Mouse (Mus musculus) intestine, embryonic 16.5 days (tissue): ENCODE results near the gene Rcsd1. TPM values are rescaled to one million over a fixed set of nuclear protein-coding genes. Genes with fewer than 3 reads are reported as not detected.

ENCODE experiments used
- ATAC-seq: fragments of 200-750 bp; cut with Nextera tagmentation; 2 replicates; pipeline ENCODE4 v1.8.0; 2017; ENCODE audit warnings: moderate TSS enrichment, moderate library complexity
- H3K27ac ChIP-seq: fragments of 300-500 bp; sonication (generic); 2 replicates; pipeline ENCODE4 v1.5.1; 2014; ENCODE audit warnings: mild to moderate bottlenecking, low read length
- H3K27me3 ChIP-seq: fragments of 300-500 bp; sonication (generic); replicated peaks from 2 replicates; pipeline ENCODE4 v1.6.1; 2014; ENCODE audit warnings: low read length, control low read depth, mixed read lengths; ENCODE audit not compliant: control insufficient read depth, insufficient read depth
- H3K36me3 ChIP-seq: fragments of 300-500 bp; sonication (generic); 2 replicates; pipeline ENCODE4 v1.6.1; 2014; ENCODE audit warnings: low read length, control low read depth; ENCODE audit not compliant: control insufficient read depth, insufficient read depth
- H3K4me1 ChIP-seq: fragments of 300-500 bp; sonication (generic); 2 replicates; pipeline ENCODE4 v1.6.1; 2014; ENCODE audit warnings: low read length, control low read depth, mixed read lengths; ENCODE audit not compliant: control insufficient read depth, insufficient read depth
- H3K4me2 ChIP-seq: fragments of 300-500 bp; sonication (generic); 2 replicates; pipeline ENCODE4 v1.6.1; 2014; ENCODE audit warnings: low read depth, low read length, control low read depth
- H3K4me3 ChIP-seq: fragments of 300-500 bp; sonication (generic); 2 replicates; pipeline ENCODE4 v1.5.1; 2014; ENCODE audit warnings: mild to moderate bottlenecking, low read length
- H3K9ac ChIP-seq: fragments of 300-500 bp; sonication (generic); 2 replicates; pipeline ENCODE4 v1.6.1; 2014; ENCODE audit warnings: low read depth, low read length
- H3K9me3 ChIP-seq: fragments of 300-500 bp; sonication (generic); 2 replicates; pipeline ENCODE4 v1.6.1; 2016; ENCODE audit warnings: low read length, control low read depth; ENCODE audit not compliant: control insufficient read depth
- WGBS: fragments of 180-500 bp; shearing (Covaris S2); extraction: QIAGEN DNeasy Blood & Tissue Kit; methylation state at CpG from one replicate; pipeline ENCODE4 v1.1.7; 2014; 5-methylcytosine and 5-hydroxymethylcytosine counted together
- polyA plus RNA-seq: library from polyadenylated mRNA; unstranded; fragments of >200 nt; fragmentation: Nextera tagmentation; extraction: Ambion mirVana; gene quantifications from 2 replicates; pipeline ENCODE4 v1.2.1, GENCODE M21; 2015

Gene Rcsd1
- polyA plus RNA-seq, 1 experiment from 2014 or later, result 32.4 TPM

DNA sequence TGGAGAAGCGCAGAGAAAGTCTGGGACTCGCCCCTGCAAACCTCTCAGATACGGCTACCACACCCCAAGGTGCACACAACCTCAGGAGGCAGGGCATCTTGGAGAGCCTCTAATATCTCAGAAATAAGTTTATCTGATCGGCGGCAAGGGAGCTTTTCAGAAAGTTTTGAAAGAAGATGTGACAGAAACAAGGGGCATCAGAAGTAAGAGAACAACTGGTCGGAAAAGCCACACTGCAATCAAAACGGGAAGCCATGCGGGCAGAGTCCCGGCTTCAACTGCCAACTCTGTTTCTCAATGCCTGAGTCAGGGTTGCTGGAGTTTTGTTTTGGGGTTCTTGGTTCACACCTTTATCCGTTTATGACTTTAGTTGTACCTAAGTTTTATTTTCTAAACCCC is 2.3 kb downstream of the Rcsd1 start:
- Histone ChIP-seq H3K4me2 (peak overlapping the region; percentile 87), H3K36me3 (no peaks in the 10 kb centered on the region), H3K9ac (peak overlapping the region; percentile 84), H3K4me3 (peak overlapping the region; percentile 75), H3K27ac (peak overlapping the region; percentile 74; the same call in 1 of the 2 replicates), H3K9me3 (no peaks in the 10 kb centered on the region), H3K27me3 (no peaks in the 10 kb centered on the region), H3K4me1 (peaks cover 31% of the 10 kb centered on the region)
- WGBS, result 17% methylated on average over 10 of the region's 10 CpGs
- no peak for ATAC-seq

DNA sequence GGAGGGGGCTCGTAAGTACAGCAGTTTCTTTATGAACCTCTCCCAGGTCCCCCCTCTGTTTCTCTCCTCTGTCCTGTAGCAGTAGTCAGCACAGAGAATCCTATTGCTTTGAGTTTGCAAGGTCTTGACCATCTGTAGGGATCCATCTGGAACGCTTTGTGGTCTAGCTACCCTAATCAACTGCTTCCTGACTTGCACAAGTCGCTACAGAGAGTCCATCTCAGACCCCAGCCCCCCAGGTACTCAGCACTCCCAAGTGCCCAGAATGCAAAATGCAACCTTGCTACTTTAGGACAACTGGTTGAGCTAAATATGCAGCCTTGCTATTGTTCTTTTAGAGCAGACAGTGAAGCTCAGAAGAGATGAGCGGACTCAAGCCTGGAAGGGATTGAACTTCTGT is 3.1 kb downstream of the Rcsd1 start:
- Histone ChIP-seq H3K27me3 (no peaks in the 10 kb centered on the region), H3K9me3 (no peaks in the 10 kb centered on the region), H3K4me2 (peak overlapping the region; percentile 87), H3K27ac (no peak overlapping the region), H3K9ac (peak overlapping the region; percentile 84), H3K36me3 (no peaks in the 10 kb centered on the region), H3K4me1 (peaks cover 37% of the 10 kb centered on the region), H3K4me3 (peak overlapping the region; percentile 75)
- no peak for ATAC-seq
- WGBS, result 67% methylated on average over 4 of the region's 4 CpGs

DNA sequence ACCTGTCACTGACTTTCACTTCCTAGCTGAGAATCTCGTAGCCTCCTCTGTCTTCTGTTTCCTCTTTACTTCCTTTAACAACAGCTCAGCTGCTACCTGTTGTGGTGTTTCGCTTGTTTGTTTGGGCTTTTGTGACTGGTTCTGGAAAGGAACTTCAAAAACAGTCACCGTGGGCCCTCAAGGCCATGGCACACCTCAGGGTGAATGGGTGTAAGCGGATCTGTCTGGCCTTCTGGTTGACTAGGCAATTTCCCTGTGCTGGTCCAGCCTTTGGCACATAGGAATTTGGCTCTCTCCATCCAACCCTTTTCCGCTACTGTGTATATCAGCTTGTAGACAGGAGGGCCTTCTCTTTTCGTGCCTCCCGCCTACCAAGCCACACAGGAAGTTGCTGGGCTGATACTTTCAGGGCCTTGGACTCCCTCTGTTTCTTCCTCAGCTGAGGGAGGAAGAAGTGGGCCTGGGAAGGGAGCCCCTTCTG is 3.6 kb downstream of the Rcsd1 start:
- H3K9me3 ChIP-seq, result no peaks in the 10 kb centered on the region
- H3K4me1 ChIP-seq, result peaks cover 41% of the 10 kb centered on the region
- H3K27me3 ChIP-seq, result no peaks in the 10 kb centered on the region
- no peak overlapping the region for H3K27ac ChIP-seq
- H3K4me2 ChIP-seq, result peak overlapping the region; percentile 87
- no peak for ATAC-seq
- H3K36me3 ChIP-seq, result no peaks in the 10 kb centered on the region
- WGBS, result 71% methylated on average over 7 of the region's 7 CpGs
- H3K9ac ChIP-seq, result peak overlapping the region; percentile 84
- peak overlapping the region; percentile 75 for H3K4me3 ChIP-seq

DNA sequence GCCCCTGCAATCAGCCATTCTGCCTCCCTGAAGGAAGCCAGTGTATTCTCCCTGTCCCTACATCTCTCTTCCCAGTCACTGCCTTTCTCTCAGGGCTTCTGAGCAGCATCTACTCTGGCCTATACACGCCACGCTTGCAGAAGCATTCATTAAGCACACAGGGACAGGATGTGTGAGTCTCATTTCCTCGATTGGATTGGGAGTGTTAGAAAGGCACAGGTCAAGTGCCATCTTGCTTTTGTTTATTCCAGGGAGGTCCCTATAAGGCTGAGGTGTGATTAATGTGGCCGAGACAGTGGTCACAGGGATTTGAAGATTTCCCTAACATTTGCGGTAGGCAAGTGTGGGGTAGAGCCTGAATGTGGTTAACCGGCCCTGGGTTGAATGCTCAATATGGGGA is 4.2 kb downstream of the Rcsd1 start:
- H3K27ac ChIP-seq, result no peak overlapping the region
- peaks cover 45% of the 10 kb centered on the region for H3K4me1 ChIP-seq
- no peaks in the 10 kb centered on the region for H3K9me3 ChIP-seq
- WGBS, result 66% methylated on average over 6 of the region's 6 CpGs
- peak overlapping the region; percentile 24; the same call in 1 of the 2 replicates for H3K9ac ChIP-seq
- H3K4me2 ChIP-seq, result peak overlapping the region; percentile 87; the same call in 1 of the 2 replicates
- H3K27me3 ChIP-seq, result no peaks in the 10 kb centered on the region
- ATAC-seq, result no peak
- H3K4me3 ChIP-seq, result no peak overlapping the region
- no peaks in the 10 kb centered on the region for H3K36me3 ChIP-seq

GRCm38 (mm10) chr1:165704841-165705240 is 4.7 kb downstream of the Rcsd1 start:
- no peaks in the 10 kb centered on the region for H3K36me3 ChIP-seq
- WGBS, result 82% methylated on average over 3 of the region's 3 CpGs
- H3K9ac ChIP-seq, result no peak overlapping the region
- H3K4me1 ChIP-seq, result peaks cover 48% of the 10 kb centered on the region
- no peak overlapping the region for H3K27ac ChIP-seq
- H3K9me3 ChIP-seq, result no peaks in the 10 kb centered on the region
- no peak for ATAC-seq
- H3K27me3 ChIP-seq, result no peaks in the 10 kb centered on the region
- H3K4me2 ChIP-seq, result peak overlapping the region; percentile 87; the same call in 1 of the 2 replicates
- no peak overlapping the region for H3K4me3 ChIP-seq

- no peaks in the 10 kb centered on the region for H3K9me3 ChIP-seq
- H3K36me3 ChIP-seq, result no peaks in the 10 kb centered on the region
- no peaks in the 10 kb centered on the region for H3K27me3 ChIP-seq
- peak overlapping the region; percentile 22 for H3K4me3 ChIP-seq
- H3K27ac ChIP-seq, result peak overlapping the region; percentile 29; the same call in 1 of the 2 replicates
- 20% methylated on average over 19 of the region's 19 CpGs for WGBS
- H3K4me1 ChIP-seq, result peaks cover 35% of the 10 kb centered on the region
- peak; percentile 42 for ATAC-seq
- peak overlapping the region; percentile 48 for H3K4me2 ChIP-seq
- H3K9ac ChIP-seq, result peak overlapping the region; percentile 54
Measured at GRCm38 (mm10) chr1:165702221-165703031, 7.1 kb downstream of the Rcsd1 start.

- Histone ChIP-seq H3K27me3 (no peaks in the 10 kb centered on the region), H3K4me2 (no peak overlapping the region), H3K4me1 (peaks cover 33% of the 10 kb centered on the region), H3K4me3 (no peak overlapping the region), H3K27ac (no peak overlapping the region), H3K9ac (no peak overlapping the region), H3K36me3 (no peaks in the 10 kb centered on the region), H3K9me3 (no peaks in the 10 kb centered on the region)
- WGBS, result 41% methylated on average over 9 of the region's 9 CpGs
- ATAC-seq, result no peak
Measured at GRCm38 (mm10) chr1:165701562-165701961, 8.0 kb downstream of the Rcsd1 start.

DNA sequence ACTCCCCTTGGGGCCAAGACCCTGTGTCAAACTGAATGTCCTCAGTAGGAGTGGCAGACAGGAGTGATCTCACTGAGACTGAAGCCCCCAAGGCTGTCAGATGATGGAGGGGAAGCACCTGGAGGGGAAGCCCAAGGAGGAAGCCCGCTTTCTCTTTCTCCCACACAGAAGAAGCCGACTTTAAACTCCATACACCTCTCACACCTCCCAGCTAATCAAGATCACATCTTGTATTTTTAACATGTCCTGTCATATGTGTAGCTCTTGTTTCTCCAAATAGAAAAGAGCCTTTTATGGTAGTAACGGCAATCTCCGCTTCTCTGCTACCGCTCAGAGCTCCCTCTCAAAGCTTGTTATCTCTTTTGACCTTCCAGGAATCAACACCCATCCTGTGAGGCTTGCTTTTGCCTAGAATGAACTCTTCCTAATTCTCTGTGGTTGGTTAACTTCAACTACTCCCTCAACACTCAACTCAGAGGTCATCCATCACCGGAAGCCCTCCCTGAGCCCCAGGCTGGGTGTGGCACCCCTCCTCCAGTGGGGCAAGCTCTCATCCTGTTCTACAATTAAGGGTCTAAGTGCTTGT is 8.5 kb downstream of the Rcsd1 start:
- ATAC-seq, result no peak
- H3K27me3 ChIP-seq, result no peaks in the 10 kb centered on the region
- no peak overlapping the region for H3K9ac ChIP-seq
- no peak overlapping the region for H3K4me2 ChIP-seq
- no peak overlapping the region for H3K4me3 ChIP-seq
- WGBS, result 57% methylated on average over 6 of the region's 6 CpGs
- H3K27ac ChIP-seq, result no peak overlapping the region
- H3K36me3 ChIP-seq, result no peaks in the 10 kb centered on the region
- H3K9me3 ChIP-seq, result no peaks in the 10 kb centered on the region
- H3K4me1 ChIP-seq, result peaks cover 31% of the 10 kb centered on the region

DNA sequence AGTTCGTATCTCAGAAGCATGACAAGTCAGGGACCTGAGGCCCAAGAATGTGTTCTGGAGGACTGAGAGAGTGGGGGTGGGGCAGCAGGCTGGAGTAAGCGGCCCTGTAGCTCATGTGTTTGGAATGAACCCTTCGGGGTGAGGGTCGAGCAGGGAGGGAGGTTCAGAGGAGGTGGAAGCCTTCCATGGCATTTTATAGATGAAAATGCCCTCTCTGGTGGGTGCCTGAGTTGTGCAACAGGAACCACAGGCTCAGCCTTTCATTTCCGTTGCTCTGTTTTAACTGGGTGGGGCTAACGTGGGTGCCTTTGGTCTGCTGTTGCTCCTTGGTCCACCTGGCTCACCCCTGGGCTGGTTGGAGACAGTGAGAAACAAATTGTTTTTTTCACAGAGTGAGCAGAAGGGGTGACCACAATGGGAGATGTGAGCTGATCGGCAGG is 9.2 kb downstream of the Rcsd1 start:
- Histone ChIP-seq H3K27ac (no peak overlapping the region), H3K36me3 (no peaks in the 10 kb centered on the region), H3K4me1 (peaks cover 34% of the 10 kb centered on the region), H3K4me2 (no peak overlapping the region), H3K27me3 (no peaks in the 10 kb centered on the region), H3K4me3 (no peak overlapping the region), H3K9me3 (no peaks in the 10 kb centered on the region), H3K9ac (no peak overlapping the region)
- WGBS, result 41% methylated on average over 7 of the region's 7 CpGs
- ATAC-seq, result no peak
